Mouse (Mus musculus): ENCODE measurements around the gene Ica1.

Ica1 gene

GRCm38 (mm10) chr6:8691199-8691975 lies 86.9 kb downstream of the Ica1 start:
- peak in 1 of 2 experiments; percentile 8 for DNase-seq (ENCODE audit: low read depth in 1 of 2, low spot score in 2 of 2)

- no peak for DNase-seq (ENCODE audit: low read depth in 1 of 2, low spot score in 2 of 2)
Observed at GRCm38 (mm10) chr6:8690441-8690840, 87.8 kb downstream of the Ica1 start.

- DNase-seq (ENCODE audit: low read depth in 1 of 2, low spot score in 2 of 2): peak in 1 of 2 experiments; percentile 20
Observed at GRCm38 (mm10) chr6:8686678-8687580, 91.4 kb downstream of the Ica1 start.

GRCm38 (mm10) chr6:8683379-8683778 lies 94.9 kb downstream of the Ica1 start:
- DNase-seq (ENCODE audit: low read depth in 1 of 2, low spot score in 2 of 2): no peak

- no peak for DNase-seq (ENCODE audit: low read depth in 1 of 2, low spot score in 2 of 2)
Observed at GRCm38 (mm10) chr6:8680931-8681330, 97.4 kb downstream of the Ica1 start.

GRCm38 (mm10) chr6:8673013-8673412 lies 105.3 kb downstream of the Ica1 start:
- DNase-seq (ENCODE audit: low read depth in 1 of 2, low spot score in 2 of 2): no peak

GRCm38 (mm10) chr6:8669343-8669742 lies 108.9 kb downstream of the Ica1 start:
- no peak for DNase-seq (ENCODE audit: low read depth in 1 of 2, low spot score in 2 of 2)

GRCm38 (mm10) chr6:8668013-8668811 lies 110.1 kb downstream of the Ica1 start:
- no peak for DNase-seq (ENCODE audit: low read depth in 1 of 2, low spot score in 2 of 2)

GRCm38 (mm10) chr6:8665786-8666185 lies 112.5 kb downstream of the Ica1 start:
- DNase-seq (ENCODE audit: low read depth in 1 of 2, low spot score in 2 of 2): no peak

GRCm38 (mm10) chr6:8664956-8665355 lies 113.3 kb downstream of the Ica1 start:
- no peak for DNase-seq (ENCODE audit: low read depth in 1 of 2, low spot score in 2 of 2)

- no peak for DNase-seq (ENCODE audit: low read depth in 1 of 2, low spot score in 2 of 2)
Observed at GRCm38 (mm10) chr6:8663092-8663740, 115.1 kb downstream of the Ica1 start.

- no peak for DNase-seq (ENCODE audit: low read depth in 1 of 2, low spot score in 2 of 2)
Observed at GRCm38 (mm10) chr6:8661404-8661803, 116.9 kb downstream of the Ica1 start.

GRCm38 (mm10) chr6:8660076-8660475 lies 118.2 kb downstream of the Ica1 start:
- no peak for DNase-seq (ENCODE audit: low read depth in 1 of 2, low spot score in 2 of 2)

- no peak for DNase-seq (ENCODE audit: low read depth in 1 of 2, low spot score in 2 of 2)
Observed at GRCm38 (mm10) chr6:8659194-8659959, 118.9 kb downstream of the Ica1 start.

- DNase-seq (ENCODE audit: low read depth in 1 of 2, low spot score in 2 of 2): no peak
Observed at GRCm38 (mm10) chr6:8658431-8658830, 119.9 kb downstream of the Ica1 start.

- DNase-seq (ENCODE audit: low read depth in 1 of 2, low spot score in 2 of 2): no peak
Observed at GRCm38 (mm10) chr6:8657459-8657858, 120.8 kb downstream of the Ica1 start.

GRCm38 (mm10) chr6:8655454-8655853 lies 122.8 kb downstream of the Ica1 start:
- no peak for DNase-seq (ENCODE audit: low read depth in 1 of 2, low spot score in 2 of 2)

GRCm38 (mm10) chr6:8650413-8650812 lies 127.9 kb downstream of the Ica1 start:
- no peak for DNase-seq (ENCODE audit: low read depth in 1 of 2, low spot score in 2 of 2)

GRCm38 (mm10) chr6:8649295-8649865 lies 128.9 kb downstream of the Ica1 start:
- no peak for DNase-seq (ENCODE audit: low read depth in 1 of 2, low spot score in 2 of 2)
